Mouse (Mus musculus) lung, embryonic 15.5 days (tissue): ENCODE measurements around the gene Chchd3. TPM values are rescaled to one million over a fixed set of nuclear protein-coding genes. Genes with fewer than 3 reads are reported as not detected.

ENCODE experiments used
- polyA plus RNA-seq: library from polyadenylated mRNA; unstranded; fragments of >200 nt; fragmentation: Nextera tagmentation; extraction: Ambion mirVana; gene quantifications from 2 replicates; pipeline ENCODE4 v1.2.1, GENCODE M21; 2015

The Chchd3 gene
- polyA plus RNA-seq, 1 experiment from 2014 or later = 103 TPM

Other genes with a start within 250 kb of the Chchd3 start
- 38.6 and 40.8 TPM in 2 replicates for gene Exoc4, start 188.8 kb upstream of the Chchd3 start, polyA plus RNA-seq